Mouse (Mus musculus) adrenal gland, adult 18-20 months (tissue): ENCODE data around the gene Zbtb26. TPM values are rescaled to one million over a fixed set of nuclear protein-coding genes. Genes with fewer than 3 reads are reported as not detected.
A peak's percentile ranks its signal among the peaks of the same experiment; 100 is the strongest.

Experiments used
- DNase-seq, 2 experiments: peaks; one replicate each; pipeline ENCODE4 v3.0.0; 2021 to 2022; ENCODE audit warnings: low spot score in 2 of 2
- long read RNA-seq, 2 experiments: library from polyadenylated mRNA; stranded (forward); transcript quantifications; one replicate each; pipeline ENCODE4 v2.0.0; 2021
- total RNA-seq, 2 experiments: library from RNA; stranded (reverse); gene quantifications; 1 replicate in 1 of 2; 2 replicates in 1 of 2; pipeline ENCODE4 v1.2.3; 2021

The Zbtb26 gene
- total RNA-seq = 10 to 100 TPM in 1 of 2 experiments, 1 to 10 TPM in 1; 9.4 to 10.9 TPM
- long read RNA-seq, experiment 1, full-length matches to known transcripts = 2 of 2 reads
- long read RNA-seq, experiment 1, partial matches to known transcripts = 0 of 2 reads
- long read RNA-seq, experiment 1, other reads (novel, unspliced or antisense) = 0 of 2 reads
- long read RNA-seq, experiment 2, full-length matches to known transcripts = 1 of 3 reads
- long read RNA-seq, experiment 2, partial matches to known transcripts = 0 of 3 reads
- long read RNA-seq, experiment 2, other reads (novel, unspliced or antisense) = 2 of 3 reads

GRCm38 (mm10) chr2:37442611-37443591, at the start of gene Zbtb26, which contains the start of the genes Zbtb6 and Rabgap1:
TSS of gene Zbtb26 (minus strand) at chr2:37443135.
TSS of gene Zbtb6 (minus strand) at chr2:37443171.
TSS of gene Rabgap1 (plus strand) at chr2:37443279.
- peak; percentile 93 to 95 for DNase-seq

DNA sequence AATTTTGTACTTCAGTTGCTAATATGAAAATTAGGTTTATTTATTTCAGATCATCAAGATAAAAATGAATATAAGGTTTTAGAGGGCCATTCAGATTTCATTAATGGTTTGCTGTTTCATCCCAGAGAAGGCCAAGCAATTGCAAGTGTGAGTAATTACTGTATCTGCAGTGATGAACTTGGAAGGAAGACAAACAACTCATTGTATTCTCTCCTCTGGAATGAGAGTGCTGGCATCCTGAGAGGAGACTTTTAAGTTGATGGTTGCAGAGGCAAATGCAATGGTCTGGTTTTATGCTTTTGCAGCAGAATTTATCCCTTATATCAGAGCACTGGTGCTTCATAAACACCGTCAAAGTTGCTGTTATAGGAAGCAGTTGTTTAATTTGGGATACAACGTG, 46.0 kb upstream of the Zbtb26 start:
- no peak for DNase-seq

DNA sequence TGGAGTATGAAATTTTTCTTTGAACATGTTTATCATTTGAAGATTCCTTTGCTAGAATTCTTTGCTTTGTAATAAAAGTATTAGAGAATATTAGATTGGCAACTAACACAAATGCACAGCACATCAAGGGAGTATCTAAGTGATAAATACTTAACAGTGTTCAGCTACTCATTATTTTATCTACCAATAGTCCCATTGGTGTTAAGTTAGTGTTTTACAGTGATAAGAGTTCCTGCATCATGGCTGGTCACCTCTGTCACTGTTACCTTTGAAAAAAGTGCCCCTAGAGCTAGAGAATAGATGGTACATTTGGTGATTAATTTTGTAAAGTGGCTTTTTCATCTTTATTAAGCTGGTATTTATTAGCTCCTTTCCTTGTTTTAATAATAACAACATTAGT, 43.5 kb upstream of the Zbtb26 start:
- DNase-seq = no peak

DNA sequence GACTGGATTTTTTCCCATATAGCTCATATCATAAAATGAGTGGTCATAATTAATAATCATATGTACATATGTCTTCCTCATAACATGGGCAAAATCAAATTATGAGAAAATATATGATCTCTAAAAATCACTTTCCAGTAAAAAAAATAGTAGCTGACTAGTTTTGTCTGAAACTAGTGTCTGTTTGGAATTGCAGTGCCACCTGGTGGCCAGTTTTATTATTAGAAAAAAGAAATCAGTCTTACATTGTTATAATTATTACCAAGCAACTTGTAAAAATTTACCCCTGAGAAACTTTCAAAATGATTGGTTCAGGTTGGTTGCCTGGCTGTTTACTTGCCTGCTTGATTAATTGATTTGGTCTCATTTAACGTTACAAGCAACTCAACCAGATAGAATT, 42.4 kb upstream of the Zbtb26 start:
- DNase-seq = peak; percentile 19 to 30

DNA sequence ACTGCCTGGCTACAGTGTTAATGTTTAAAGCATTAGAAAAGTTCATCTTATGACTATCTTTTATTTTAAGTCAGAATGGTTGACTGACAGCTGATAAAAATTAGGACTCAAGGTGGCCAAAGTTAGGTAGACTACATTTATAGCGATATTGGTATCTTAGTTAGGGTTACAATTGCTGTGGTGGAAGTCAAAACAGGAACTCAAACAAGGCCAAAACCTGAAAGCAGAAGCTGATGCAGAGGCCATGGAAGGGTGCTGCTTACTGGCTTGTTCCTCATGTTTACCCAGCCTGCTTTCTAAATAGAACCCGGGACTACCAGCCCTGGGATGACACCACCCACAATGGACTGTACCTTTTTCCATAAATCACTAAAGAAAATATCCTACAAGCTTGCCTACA, 41.2 kb upstream of the Zbtb26 start:
- no peak for DNase-seq

DNA sequence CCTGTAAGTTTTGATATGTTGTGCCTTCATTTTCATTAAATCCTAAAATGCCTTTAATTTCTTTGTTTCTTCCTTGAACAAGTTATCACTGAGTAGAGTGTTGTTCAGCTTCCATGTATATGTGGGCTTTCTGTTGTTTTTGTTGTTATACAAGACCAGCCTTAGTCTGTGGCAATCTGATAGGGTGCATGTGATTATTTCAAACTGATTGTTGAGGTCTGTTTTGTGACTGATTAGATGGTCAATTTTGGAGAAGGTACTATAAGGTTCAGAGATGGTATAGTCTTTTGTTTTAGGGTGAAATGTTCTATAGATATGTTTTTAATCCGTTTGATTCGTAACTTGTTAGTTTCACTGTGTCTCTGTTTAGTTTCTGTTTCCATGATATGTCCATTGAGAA, 37.1 kb upstream of the Zbtb26 start:
- no peak for DNase-seq

DNA sequence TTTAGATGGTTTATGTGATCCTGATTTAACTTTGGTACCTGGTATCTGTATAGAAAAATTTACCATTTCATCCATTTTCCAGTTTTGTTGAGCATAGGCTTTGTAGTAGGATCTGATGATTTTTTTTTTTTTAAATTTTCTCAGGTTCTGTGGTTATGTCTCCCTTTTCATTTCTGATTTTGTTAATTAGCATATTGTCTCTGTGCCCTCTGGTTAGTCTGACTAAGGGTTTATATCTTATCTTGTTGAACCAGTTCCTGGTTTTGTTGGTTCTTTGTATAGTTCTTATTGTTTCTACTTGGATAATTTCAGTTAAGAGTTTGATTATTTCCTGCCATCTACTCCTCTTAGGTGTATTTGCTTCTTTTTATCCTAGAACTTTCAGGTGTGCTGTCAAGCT, 36.6 kb upstream of the Zbtb26 start:
- no peak for DNase-seq

GRCm38 (mm10) chr2:37466266-37466665, 23.3 kb upstream of the Zbtb26 start:
- DNase-seq = no peak

- DNase-seq = no peak
These were observed 17.8 kb upstream of the Zbtb26 start for GRCm38 (mm10) chr2:37460707-37461106.

DNA sequence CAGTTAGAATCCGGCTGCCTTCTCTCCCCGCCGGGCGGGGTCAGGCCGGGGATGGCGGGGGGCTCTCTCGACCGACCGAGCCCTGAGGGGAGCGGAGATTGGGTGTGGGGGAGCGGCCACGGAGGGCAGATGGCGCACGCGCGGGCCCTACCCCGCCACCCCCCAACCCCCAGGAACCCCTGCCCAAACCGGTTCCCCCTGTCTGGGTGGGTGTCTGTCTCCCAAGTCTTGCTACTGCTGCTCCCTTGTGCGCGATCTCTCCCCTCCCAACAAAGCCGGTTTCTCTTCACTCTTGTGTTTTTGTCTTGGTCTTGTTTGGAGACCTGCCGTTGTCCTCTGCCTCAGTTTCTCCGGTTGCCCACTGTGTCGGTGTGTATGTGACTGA, 9.4 kb upstream of the Zbtb26 start:
- DNase-seq = no peak

DNA sequence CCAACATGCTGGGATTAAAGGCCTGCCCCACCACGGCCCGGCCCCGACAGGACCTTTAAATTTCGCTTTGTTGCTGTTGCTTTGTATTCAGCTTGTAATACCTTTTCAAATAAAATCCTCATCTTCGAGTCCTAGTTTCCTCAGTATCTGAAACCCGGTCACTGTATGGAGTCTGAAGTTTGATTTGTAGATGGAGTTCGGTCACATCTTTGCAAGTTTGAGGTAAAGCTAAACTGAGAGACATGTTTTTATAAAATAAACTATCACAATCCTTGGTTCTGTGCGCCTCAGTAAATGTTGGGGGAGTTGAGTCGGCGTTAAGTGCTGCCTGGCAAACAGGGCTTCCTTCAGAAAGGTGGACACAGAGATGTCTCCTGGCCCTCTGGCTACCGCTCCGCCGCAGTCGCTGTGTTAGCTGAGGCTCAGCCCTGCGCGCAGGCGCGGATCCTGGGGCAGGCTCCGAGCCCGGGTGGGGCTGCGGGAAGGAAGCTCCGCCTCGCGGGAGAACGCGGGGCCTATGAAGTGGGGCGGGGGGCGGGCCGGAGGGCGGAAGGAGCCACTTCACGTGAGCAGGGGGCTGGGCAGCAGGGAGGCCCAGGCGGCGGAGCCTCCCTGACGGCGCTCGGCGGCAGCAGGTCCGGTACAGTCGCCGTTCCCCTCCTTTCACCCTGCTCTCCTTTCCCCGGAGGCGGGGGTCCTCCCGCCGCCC, 8.9 kb upstream of the Zbtb26 start:
- peak; percentile 90 to 91 for DNase-seq

- DNase-seq = no peak
These were observed 11.3 kb downstream of the Zbtb26 start for GRCm38 (mm10) chr2:37431609-37432008.

- DNase-seq = peak; percentile 65 to 68
These were observed 12.1 kb downstream of the Zbtb26 start for GRCm38 (mm10) chr2:37430593-37431464.

- DNase-seq = no peak
These were observed 19.3 kb downstream of the Zbtb26 start for GRCm38 (mm10) chr2:37423671-37424070.

GRCm38 (mm10) chr2:37422306-37423304, 20.3 kb downstream of the Zbtb26 start, which contains the start of gene Rc3h2:
TSS of gene Rc3h2 (minus strand) at chr2:37422903.
- DNase-seq = peak; percentile 86

- DNase-seq = no peak
These were observed 21.0 kb downstream of the Zbtb26 start for GRCm38 (mm10) chr2:37421903-37422302.

DNA sequence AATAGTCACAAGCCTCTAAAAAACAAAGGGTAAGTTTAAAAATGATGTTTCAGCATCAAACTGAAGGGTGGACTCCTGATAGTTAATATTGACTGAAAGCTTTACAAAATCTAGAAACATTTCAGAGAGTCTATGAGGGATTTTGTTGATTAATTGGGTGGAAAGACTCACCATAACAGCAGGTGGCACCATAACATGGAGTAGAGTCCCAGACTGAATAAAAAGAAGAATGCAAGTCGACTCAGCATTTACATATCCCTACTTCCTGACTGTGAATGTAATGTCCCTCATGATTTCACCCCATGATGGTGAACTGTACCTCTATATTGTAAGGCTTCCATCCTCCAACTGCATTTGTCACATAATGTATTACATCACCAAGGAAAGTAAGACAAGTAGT, 47.4 kb downstream of the Zbtb26 start:
- no peak for DNase-seq

- DNase-seq = no peak
These were observed 60.0 kb downstream of the Zbtb26 start for GRCm38 (mm10) chr2:37382921-37383320.
